Mouse (Mus musculus): Measurements from ENCODE around the gene Krt222.

The Krt222 gene

DNA sequence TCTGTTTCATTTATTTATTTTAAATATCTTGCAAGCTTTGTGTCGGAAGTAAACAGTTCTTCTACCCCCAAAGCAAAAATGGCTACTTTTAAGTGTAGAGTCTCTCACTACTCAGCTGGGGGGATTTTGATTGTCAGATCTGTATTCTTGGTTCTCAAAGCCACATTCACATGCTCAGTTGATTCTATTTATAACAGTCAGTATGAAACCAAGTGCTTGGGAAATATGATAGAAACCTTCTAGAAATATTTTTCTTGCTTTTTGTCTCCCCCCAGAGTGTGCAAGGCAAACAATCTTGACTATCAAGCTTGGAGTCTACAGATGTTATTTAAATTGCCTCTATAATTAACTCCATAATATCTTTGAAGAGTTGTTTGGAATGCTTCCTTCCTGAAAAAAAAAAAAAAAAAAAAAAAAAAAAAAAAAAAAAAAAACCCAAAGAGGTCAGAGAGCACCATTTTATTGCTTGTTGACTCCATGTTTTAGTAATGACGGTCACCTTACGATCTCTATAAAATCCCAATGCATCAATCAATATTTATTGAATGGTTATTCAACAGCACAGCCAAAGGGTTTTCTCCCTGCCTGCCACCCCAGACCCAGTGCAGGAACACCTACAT is 575 bp downstream of the Krt222 start:
- in situ Hi-C loops (cut with MboI, MseI): no loop called here

- in situ Hi-C loops (cut with MboI, MseI): no loop called here
These were observed 1.8 kb downstream of the Krt222 start for GRCm38 (mm10) chr11:99242056-99242455.

DNA sequence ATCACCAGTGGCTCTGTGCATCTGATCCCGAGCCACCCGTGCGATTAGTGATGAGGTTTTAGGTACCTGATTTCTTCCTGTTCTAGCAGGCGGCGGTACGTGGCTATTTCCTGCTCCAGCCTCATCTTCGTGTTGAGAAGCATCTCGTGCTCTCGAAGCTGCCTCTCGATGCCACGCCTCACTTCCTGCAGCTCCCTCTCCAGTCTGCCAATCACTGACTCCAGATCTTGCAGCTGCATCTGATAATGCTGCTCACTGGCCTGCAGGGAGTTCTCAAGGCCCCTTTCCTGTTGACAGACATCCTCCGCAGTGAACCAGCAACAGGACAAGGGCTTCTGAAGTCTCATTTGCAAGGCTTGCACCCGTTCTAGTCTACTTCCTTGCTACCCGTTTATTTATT is 5.4 kb downstream of the Krt222 start:
- in situ Hi-C loops (cut with MboI, MseI): no loop called here

- in situ Hi-C loops (cut with MboI, MseI): no loop called here
These were observed 12.7 kb downstream of the Krt222 start for GRCm38 (mm10) chr11:99231049-99231816.

DNA sequence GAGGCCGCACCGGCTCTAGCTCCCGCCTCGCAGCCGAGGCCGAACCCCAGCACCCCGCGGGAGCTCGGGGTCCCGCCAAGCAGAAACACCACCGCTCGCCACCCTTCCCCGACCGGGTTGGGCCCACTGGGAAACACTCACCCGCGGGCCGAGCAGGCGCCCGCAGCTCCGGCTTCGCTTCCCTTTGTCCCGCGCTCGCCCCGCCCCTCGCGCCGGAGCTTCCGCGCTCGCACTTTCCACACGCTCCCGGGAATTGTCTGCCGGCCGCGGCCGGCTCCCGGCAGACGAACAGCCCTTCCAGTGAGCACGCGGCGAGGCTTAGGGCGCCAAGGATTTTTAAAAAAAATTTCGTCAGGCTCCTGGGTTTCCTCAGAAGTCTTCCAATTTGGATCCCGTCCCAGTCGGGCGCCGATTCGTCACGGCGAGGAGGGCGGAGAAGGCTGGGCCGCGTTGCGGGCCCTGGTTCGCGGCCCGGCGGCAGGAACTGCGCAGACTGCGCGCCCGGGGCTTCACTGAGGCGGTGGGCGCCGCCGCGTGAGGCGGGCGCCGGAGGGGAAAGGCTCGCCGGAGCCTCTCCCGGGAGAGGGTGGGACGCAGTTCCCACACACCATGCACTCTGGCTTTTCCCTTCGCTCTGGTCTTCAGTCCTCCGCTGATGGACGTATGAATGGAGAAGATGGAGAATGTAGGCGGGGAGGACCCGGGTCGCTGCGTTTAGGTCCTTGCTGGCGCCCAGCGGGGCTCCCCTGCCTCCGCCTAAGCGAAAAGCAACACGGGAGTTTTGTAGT is 13.4 kb downstream of the Krt222 start, which contains the start of gene Smarce1:
Smarce1 (minus strand) TSS at position 757 of the 788 bp plus-strand sequence.
- in situ Hi-C loops (cut with MboI, MseI): no loop called here

DNA sequence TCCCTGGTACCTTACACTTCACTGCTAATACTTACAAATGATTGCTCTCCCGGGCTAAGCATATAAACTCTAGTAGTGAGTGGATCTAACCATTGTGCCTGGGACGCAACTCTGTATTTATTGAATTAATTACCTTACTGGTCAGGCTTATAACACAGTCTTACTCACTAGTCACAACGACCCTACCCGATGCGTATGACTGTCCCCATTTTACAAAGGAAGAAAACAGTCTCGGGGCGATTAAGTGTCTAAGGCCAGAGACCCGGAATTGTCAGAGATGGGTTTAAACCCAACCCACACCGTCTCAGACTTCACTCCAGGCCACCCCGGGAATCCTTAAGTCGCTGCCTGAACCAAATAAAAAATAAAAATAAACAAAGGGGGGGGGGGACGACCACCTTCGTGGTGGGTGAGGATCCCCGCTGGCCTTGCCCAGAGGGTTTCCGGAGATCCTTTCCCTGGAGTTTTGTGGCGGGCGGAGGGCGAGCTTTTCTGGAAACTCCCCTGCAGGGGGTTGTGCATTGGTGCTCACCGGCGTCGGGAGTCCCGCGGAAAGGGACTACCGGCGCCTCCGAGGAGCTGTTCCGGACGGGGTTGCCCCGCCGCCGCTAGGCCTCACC is 14.1 kb downstream of the Krt222 start:
- in situ Hi-C loops (cut with MboI, MseI): no loop called here

DNA sequence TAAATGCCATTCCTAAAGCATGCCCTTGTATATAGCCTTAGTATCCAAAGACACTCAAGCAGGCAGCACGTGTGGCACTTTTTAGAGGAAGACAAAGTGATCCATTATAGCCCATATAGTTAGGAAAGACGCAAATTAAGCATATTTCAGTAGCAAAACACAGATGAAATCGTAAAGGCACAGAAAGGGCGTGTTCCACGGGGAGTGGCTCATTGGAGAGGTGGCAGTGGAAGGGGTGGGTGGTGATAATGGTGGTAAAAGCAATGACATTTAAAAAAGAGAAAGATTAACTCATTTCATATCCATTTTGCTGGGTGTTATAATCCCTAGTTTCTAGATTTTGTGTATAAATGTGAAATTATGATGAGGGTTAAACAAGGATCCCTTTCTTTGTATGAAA is 17.6 kb downstream of the Krt222 start:
- in situ Hi-C loops (cut with MboI, MseI): no loop called here

DNA sequence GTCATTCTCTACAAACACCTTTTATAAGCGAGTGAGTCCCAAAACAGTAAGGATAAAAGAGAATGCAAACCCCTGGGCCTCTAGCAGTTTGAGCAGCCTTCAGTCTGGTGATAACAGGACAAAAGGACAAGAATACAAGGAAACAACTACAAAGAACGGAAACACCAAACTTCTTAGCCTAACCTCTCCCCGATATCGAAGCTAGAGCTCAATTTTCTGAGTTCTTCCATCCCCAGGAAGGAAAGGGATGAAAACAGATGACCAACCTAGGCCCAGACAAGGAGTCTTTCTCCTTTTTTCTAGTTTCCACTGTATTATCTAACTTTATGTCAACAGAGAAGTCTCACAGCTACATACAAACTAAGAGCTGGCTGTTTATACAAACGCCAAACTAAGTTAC is 20.6 kb downstream of the Krt222 start:
- in situ Hi-C loops (cut with MboI, MseI): loop anchor here in 1 of 2 experiments (5.0 kb wide), 1 partner anchor 221 kb away; no protein-coding TSS in a partner anchor

GRCm38 (mm10) chr11:99221811-99222210 is 22.1 kb downstream of the Krt222 start:
- in situ Hi-C loops (cut with MboI, MseI): loop anchor here in 1 of 2 experiments (5.0 kb wide), 1 partner anchor 220 kb away; no protein-coding TSS in a partner anchor

DNA sequence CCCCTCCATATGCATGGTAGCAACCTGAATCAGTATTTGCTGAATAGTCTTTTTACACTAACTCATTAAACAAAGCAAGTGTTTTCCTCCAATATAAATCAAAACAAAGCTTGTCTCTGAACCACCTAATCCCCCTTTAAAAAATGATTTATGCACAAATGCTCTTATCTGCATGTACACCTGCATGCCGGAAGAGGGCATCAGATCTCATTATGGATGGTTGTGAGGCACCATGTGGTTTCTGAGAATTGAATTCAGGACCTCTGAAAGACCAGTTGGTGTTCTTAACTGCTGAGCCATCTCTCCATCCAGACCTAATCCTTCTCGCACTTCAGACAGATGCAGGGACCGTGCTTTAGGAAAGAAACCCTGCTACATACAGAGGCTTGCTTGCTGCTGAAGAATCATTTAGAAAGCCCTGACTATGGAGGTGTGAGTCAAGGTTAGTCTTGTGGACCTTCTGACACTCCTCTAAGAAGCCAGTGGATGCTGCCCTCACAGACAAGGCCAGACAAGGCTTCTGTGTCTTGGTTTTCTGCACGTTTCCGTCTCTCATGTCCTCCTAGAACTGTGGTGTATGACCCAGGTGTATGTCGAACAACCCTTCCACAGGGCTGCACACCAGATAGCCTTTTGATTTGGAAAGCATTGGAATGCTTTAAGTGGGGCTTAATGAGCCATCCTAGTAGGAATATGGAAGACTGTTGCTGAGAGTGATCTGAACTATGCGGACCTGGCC is 26.5 kb downstream of the Krt222 start:
- in situ Hi-C loops (cut with MboI, MseI): loop anchor here in 1 of 2 experiments (5.0 kb wide), 1 partner anchor 210 kb away; no protein-coding TSS in a partner anchor

DNA sequence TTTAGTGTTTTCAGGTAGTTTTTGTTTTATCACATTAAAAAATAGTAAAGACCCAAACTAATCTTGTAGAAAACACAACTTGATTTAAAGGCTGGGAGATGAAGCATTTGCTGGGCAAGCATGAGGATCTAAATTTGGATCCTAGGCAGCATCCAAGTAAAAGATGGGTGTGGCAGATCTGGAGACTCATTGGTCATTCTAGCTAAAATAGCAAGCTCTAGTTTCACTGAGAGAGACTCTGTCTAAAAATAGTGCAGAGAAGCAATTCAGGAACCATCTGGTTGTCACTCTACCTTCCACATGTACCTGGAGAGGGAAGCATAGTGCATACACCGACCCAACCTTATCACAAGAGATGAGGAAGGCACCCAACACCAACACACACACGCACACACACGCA is 27.7 kb downstream of the Krt222 start:
- in situ Hi-C loops (cut with MboI, MseI): loop anchor here in 1 of 2 experiments (5.0 kb wide), 1 partner anchor 209 kb away; no protein-coding TSS in a partner anchor

- in situ Hi-C loops (cut with MboI, MseI): no loop called here
These were observed 31.2 kb downstream of the Krt222 start for GRCm38 (mm10) chr11:99212693-99213092.

DNA sequence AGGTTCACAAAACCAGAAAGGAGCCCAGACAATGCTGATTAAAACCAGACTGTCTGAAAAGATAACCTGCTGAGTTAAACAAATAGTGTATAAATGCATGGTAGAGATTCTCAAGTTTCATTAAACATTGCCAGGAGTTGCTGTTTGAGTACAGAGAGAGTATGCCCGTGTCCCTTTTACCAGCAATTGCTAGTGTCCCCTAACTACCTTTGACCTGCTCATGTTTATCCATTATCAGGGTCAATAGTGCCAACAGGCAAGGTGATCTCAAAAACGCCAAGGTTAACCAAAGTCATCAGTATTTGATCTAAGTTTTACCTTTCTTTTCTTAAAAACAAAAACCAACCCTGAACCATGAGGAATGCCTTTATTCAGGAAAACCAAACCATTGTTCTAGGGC is 31.9 kb downstream of the Krt222 start:
- in situ Hi-C loops (cut with MboI, MseI): no loop called here

- in situ Hi-C loops (cut with MboI, MseI): no loop called here
These were observed 35.7 kb downstream of the Krt222 start for GRCm38 (mm10) chr11:99208105-99208669.

- in situ Hi-C loops (cut with MboI, MseI): no loop called here
These were observed 36.4 kb downstream of the Krt222 start for GRCm38 (mm10) chr11:99207449-99207848.

DNA sequence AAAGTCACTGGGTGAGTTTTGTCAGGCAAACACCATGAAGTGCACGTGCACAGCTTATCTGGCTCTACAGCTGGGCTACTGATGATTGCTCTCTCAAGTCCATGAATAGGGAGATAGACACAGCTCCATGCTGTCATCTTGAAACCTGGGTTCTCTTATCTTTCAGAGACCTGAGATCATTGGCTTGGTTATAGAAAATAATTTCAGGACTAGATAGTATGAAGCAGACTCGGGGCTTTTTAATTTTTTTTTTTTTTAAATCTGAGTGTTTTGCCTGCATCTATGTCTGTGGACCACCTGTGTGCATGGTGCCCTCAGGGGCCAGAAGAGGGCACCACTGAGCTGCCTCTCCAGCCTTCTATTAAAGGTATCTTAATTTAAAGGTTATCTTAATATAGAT is 36.9 kb downstream of the Krt222 start:
- in situ Hi-C loops (cut with MboI, MseI): no loop called here

DNA sequence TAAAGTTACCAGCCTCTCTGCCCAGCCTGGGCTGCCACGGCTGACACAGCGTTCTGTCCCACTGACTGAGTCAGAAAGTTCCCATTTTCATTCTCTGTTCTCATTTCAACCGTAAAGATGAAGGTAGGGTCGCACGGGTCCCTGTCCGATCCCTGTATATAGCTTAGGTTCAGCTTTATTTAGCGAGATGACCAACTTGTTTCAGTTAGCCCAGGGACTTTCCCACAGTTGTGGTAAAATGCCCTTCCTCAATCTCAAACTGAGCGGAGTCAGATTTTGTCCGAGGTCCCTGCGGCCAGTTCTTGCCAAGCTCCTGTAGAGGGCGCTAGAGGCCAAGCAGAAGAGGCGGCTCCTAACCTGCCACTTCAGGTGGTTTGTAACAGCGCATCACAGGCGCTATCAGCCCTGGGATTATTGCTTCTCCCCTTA is 54.7 kb downstream of the Krt222 start:
- in situ Hi-C loops (cut with MboI, MseI): no loop called here

GRCm38 (mm10) chr11:99187348-99187747 is 56.5 kb downstream of the Krt222 start:
- in situ Hi-C loops (cut with MboI, MseI): no loop called here

- in situ Hi-C loops (cut with MboI, MseI): no loop called here
These were observed 57.0 kb downstream of the Krt222 start for GRCm38 (mm10) chr11:99186836-99187235.
